Mouse (Mus musculus): ENCODE measurements at regions not wholly inside any gene's neighbourhood (a gene's known extent, or its start where the extent isn't known, plus 50 kb on each side); places are given as distances from the start of the nearest gene placed in this dataset.

- peak; percentile 11 to 23 for DNase-seq
Measured at GRCm38 (mm10) chr11:21478191-21478590, 93.8 kb upstream of the Wdpcp start.

- DNase-seq, result no peak
Measured at GRCm38 (mm10) chr11:21470711-21471110, 99.7 kb upstream of the Ugp2 start.

- DNase-seq, result no peak
Measured at GRCm38 (mm10) chr11:21468465-21468864, 97.5 kb upstream of the Ugp2 start.

- DNase-seq, result no peak
Measured at GRCm38 (mm10) chr11:21460011-21460410, 89.0 kb upstream of the Ugp2 start.

GRCm38 (mm10) chr11:21453308-21454106 is 82.5 kb upstream of the Ugp2 start:
- DNase-seq, result no peak

- DNase-seq, result no peak
Measured at GRCm38 (mm10) chr11:21433726-21434125, 62.7 kb upstream of the Ugp2 start.

- no peak for DNase-seq
Measured at GRCm38 (mm10) chr11:21430021-21430420, 59.0 kb upstream of the Ugp2 start.

- no peak for DNase-seq
Measured at GRCm38 (mm10) chr11:21428749-21429148, 57.7 kb upstream of the Ugp2 start.

GRCm38 (mm10) chr11:21428013-21428317 is 57.0 kb upstream of the Ugp2 start:
- no peak for DNase-seq

GRCm38 (mm10) chr11:21427291-21428012 is 56.5 kb upstream of the Ugp2 start:
- DNase-seq, result no peak

GRCm38 (mm10) chr11:21425480-21426101 is 54.6 kb upstream of the Ugp2 start:
- peak; percentile 6 to 7 for DNase-seq

- no peak for DNase-seq
Measured at GRCm38 (mm10) chr11:21424345-21424744, 53.3 kb upstream of the Ugp2 start.

- no peak for DNase-seq
Measured at GRCm38 (mm10) chr11:21422281-21422878, 51.4 kb upstream of the Ugp2 start.

Data from layer of hippocampus, postnatal 36 days (tissue).